Mouse (Mus musculus): Measurements from ENCODE around the gene Chn2. TPM values are rescaled to one million over a fixed set of nuclear protein-coding genes. Genes with fewer than 3 reads are reported as not detected.

Chn2 gene
- total RNA-seq, 2 experiments from 2014 or later = 55.3 to 56.6 TPM

GRCm38 (mm10) chr6:54242286-54242685 lies 202.9 kb downstream of the Chn2 start:
- intact Hi-C loops (cut with DNase I) = no loop called here

GRCm38 (mm10) chr6:54248354-54249252 lies 209.2 kb downstream of the Chn2 start:
- intact Hi-C loops (cut with DNase I) = no loop called here
- no peak for DNase-seq (ENCODE audit: extremely low spot score in 1 of 2, low spot score in 2 of 2)

More at GRCm38 (mm10) chr6:54242286-54242685, 202.9 kb downstream of the Chn2 start:
- DNase-seq (ENCODE audit: extremely low spot score in 1 of 2, low spot score in 2 of 2) = peak; percentile 46 to 59

- intact Hi-C loops (cut with DNase I) = loop anchor here (5.0 kb wide), 1 partner anchor 116 kb away; no protein-coding TSS in a partner anchor
These were observed 212.2 kb downstream of the Chn2 start for GRCm38 (mm10) chr6:54251401-54252191.

GRCm38 (mm10) chr6:54253206-54253605 lies 213.9 kb downstream of the Chn2 start:
- DNase-seq (ENCODE audit: extremely low spot score in 1 of 2, low spot score in 2 of 2) = no peak
- intact Hi-C loops (cut with DNase I) = loop anchor here (5.0 kb wide), 1 partner anchor 114 kb away; no protein-coding TSS in a partner anchor

More at GRCm38 (mm10) chr6:54251401-54252191, 212.2 kb downstream of the Chn2 start:
- peak in 1 of 2 experiments; percentile 48 for DNase-seq (ENCODE audit: extremely low spot score in 1 of 2, low spot score in 2 of 2)

GRCm38 (mm10) chr6:54253881-54254280 lies 214.5 kb downstream of the Chn2 start:
- intact Hi-C loops (cut with DNase I) = loop anchor here (5.0 kb wide), 1 partner anchor 113 kb away; no protein-coding TSS in a partner anchor

GRCm38 (mm10) chr6:54254759-54255158 lies 215.4 kb downstream of the Chn2 start:
- intact Hi-C loops (cut with DNase I) = loop anchor here (5.0 kb wide), 1 partner anchor 113 kb away; no protein-coding TSS in a partner anchor
- no peak for DNase-seq (ENCODE audit: extremely low spot score in 1 of 2, low spot score in 2 of 2)

More at GRCm38 (mm10) chr6:54253881-54254280, 214.5 kb downstream of the Chn2 start:
- DNase-seq (ENCODE audit: extremely low spot score in 1 of 2, low spot score in 2 of 2) = no peak

GRCm38 (mm10) chr6:54255321-54255720 lies 216.0 kb downstream of the Chn2 start:
- intact Hi-C loops (cut with DNase I) = no loop called here

GRCm38 (mm10) chr6:54256397-54256796 lies 217.0 kb downstream of the Chn2 start:
- intact Hi-C loops (cut with DNase I) = no loop called here
- DNase-seq (ENCODE audit: extremely low spot score in 1 of 2, low spot score in 2 of 2) = no peak

More at GRCm38 (mm10) chr6:54255321-54255720, 216.0 kb downstream of the Chn2 start:
- DNase-seq (ENCODE audit: extremely low spot score in 1 of 2, low spot score in 2 of 2) = no peak

GRCm38 (mm10) chr6:54257552-54257951 lies 218.2 kb downstream of the Chn2 start:
- intact Hi-C loops (cut with DNase I) = no loop called here
- no peak for DNase-seq (ENCODE audit: extremely low spot score in 1 of 2, low spot score in 2 of 2)

GRCm38 (mm10) chr6:54258462-54258861 lies 219.1 kb downstream of the Chn2 start:
- DNase-seq (ENCODE audit: extremely low spot score in 1 of 2, low spot score in 2 of 2) = no peak
- intact Hi-C loops (cut with DNase I) = no loop called here

- intact Hi-C loops (cut with DNase I) = no loop called here
- DNase-seq (ENCODE audit: extremely low spot score in 1 of 2, low spot score in 2 of 2) = no peak
These were observed 223.4 kb downstream of the Chn2 start for GRCm38 (mm10) chr6:54262732-54263131.

GRCm38 (mm10) chr6:54263890-54264289 lies 224.5 kb downstream of the Chn2 start:
- DNase-seq (ENCODE audit: extremely low spot score in 1 of 2, low spot score in 2 of 2) = no peak
- intact Hi-C loops (cut with DNase I) = no loop called here

GRCm38 (mm10) chr6:54264537-54264936 lies 225.2 kb downstream of the Chn2 start:
- intact Hi-C loops (cut with DNase I) = no loop called here
- no peak for DNase-seq (ENCODE audit: extremely low spot score in 1 of 2, low spot score in 2 of 2)

- no peak for DNase-seq (ENCODE audit: extremely low spot score in 1 of 2, low spot score in 2 of 2)
- intact Hi-C loops (cut with DNase I) = no loop called here
These were observed 226.0 kb downstream of the Chn2 start for GRCm38 (mm10) chr6:54265384-54265783.

- no peak for DNase-seq (ENCODE audit: extremely low spot score in 1 of 2, low spot score in 2 of 2)
- intact Hi-C loops (cut with DNase I) = no loop called here
These were observed 233.4 kb downstream of the Chn2 start for GRCm38 (mm10) chr6:54272556-54273378.

GRCm38 (mm10) chr6:54273379-54273730 lies 234.0 kb downstream of the Chn2 start:
- intact Hi-C loops (cut with DNase I) = no loop called here
- no peak for DNase-seq (ENCODE audit: extremely low spot score in 1 of 2, low spot score in 2 of 2)

- no peak for DNase-seq (ENCODE audit: extremely low spot score in 1 of 2, low spot score in 2 of 2)
- intact Hi-C loops (cut with DNase I) = no loop called here
These were observed 237.9 kb downstream of the Chn2 start for GRCm38 (mm10) chr6:54277234-54277633.

- no peak for DNase-seq (ENCODE audit: extremely low spot score in 1 of 2, low spot score in 2 of 2)
- intact Hi-C loops (cut with DNase I) = no loop called here
These were observed 238.5 kb downstream of the Chn2 start for GRCm38 (mm10) chr6:54277828-54278227.

GRCm38 (mm10) chr6:54278613-54279012 lies 239.3 kb downstream of the Chn2 start:
- DNase-seq (ENCODE audit: extremely low spot score in 1 of 2, low spot score in 2 of 2) = no peak
- intact Hi-C loops (cut with DNase I) = no loop called here

Data from left cerebral cortex, postnatal 10 days (tissue).